Mouse (Mus musculus): ENCODE measurements at regions not wholly inside any gene's neighbourhood (a gene's known extent, or its start where the extent isn't known, plus 50 kb on each side); places are given as distances from the start of the nearest gene placed in this dataset.
A peak's percentile ranks its signal among the peaks of the same experiment; 100 is the strongest.

GRCm38 (mm10) chr2:137594509-137594908, 478.1 kb upstream of the Jag1 start:
- WGBS: 88% methylated on average over 4 of the region's 4 CpGs
- Histone ChIP-seq H3K36me3 (no peaks in the 10 kb centered on the region), H3K4me2 (no peak overlapping the region), H3K9me3 (no peaks in the 10 kb centered on the region), H3K4me3 (no peak overlapping the region), H3K27me3 (no peaks in the 10 kb centered on the region), H3K9ac (no peak overlapping the region), H3K4me1 (replicated peaks) (no peaks in the 10 kb centered on the region), H3K27ac (replicated peaks) (no peak overlapping the region)
- no peak for ATAC-seq (ENCODE audit: low FRiP score, low read depth)

DNA sequence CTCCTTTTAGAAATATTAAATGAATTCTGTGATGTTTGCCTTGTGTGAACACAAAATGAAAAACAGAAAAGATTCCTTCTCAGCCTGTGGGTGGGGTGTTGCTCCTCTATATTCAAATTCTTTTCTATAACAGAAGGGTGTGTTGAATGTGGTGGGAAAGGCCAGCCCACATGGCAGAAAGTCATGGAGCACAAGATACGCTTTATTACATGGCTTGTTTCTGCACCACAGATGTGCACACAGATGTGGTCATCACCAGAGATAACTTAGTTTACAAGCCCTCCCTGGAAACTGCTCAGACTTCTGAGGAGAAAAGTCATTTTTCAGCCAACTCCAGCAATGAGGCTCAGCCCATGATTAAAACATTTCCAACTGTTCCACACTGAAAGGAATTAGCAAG, 475.1 kb upstream of the Jag1 start:
- WGBS: 86% methylated on average over 1 of the region's 1 CpGs
- no peak for ATAC-seq (ENCODE audit: low FRiP score, low read depth)
- H3K4me2 ChIP-seq: no peak overlapping the region
- H3K4me1 ChIP-seq (replicated peaks): no peaks in the 10 kb centered on the region
- no peak overlapping the region for H3K9ac ChIP-seq
- no peak overlapping the region for H3K4me3 ChIP-seq
- H3K9me3 ChIP-seq: no peaks in the 10 kb centered on the region
- no peaks in the 10 kb centered on the region for H3K36me3 ChIP-seq
- H3K27me3 ChIP-seq: no peaks in the 10 kb centered on the region
- no peak overlapping the region for H3K27ac ChIP-seq (replicated peaks)

GRCm38 (mm10) chr2:137581491-137581890, 465.0 kb upstream of the Jag1 start:
- no peak overlapping the region for H3K27ac ChIP-seq (replicated peaks)
- H3K9ac ChIP-seq: no peak overlapping the region
- no peak overlapping the region for H3K4me2 ChIP-seq
- H3K36me3 ChIP-seq: no peaks in the 10 kb centered on the region
- H3K27me3 ChIP-seq: no peaks in the 10 kb centered on the region
- H3K4me3 ChIP-seq: no peak overlapping the region
- no peak for ATAC-seq (ENCODE audit: low FRiP score, low read depth)
- WGBS: 34% methylated on average over 2 of the region's 2 CpGs
- H3K4me1 ChIP-seq (replicated peaks): no peaks in the 10 kb centered on the region
- no peaks in the 10 kb centered on the region for H3K9me3 ChIP-seq

GRCm38 (mm10) chr2:137575750-137576149, 459.3 kb upstream of the Jag1 start:
- H3K4me3 ChIP-seq: no peak overlapping the region
- H3K9ac ChIP-seq: no peak overlapping the region
- no peak for ATAC-seq (ENCODE audit: low FRiP score, low read depth)
- no peak overlapping the region for H3K27ac ChIP-seq (replicated peaks)
- no peaks in the 10 kb centered on the region for H3K36me3 ChIP-seq
- 61% methylated on average over 3 of the region's 3 CpGs for WGBS
- H3K27me3 ChIP-seq: no peaks in the 10 kb centered on the region
- no peak overlapping the region for H3K4me2 ChIP-seq
- no peaks in the 10 kb centered on the region for H3K9me3 ChIP-seq
- H3K4me1 ChIP-seq (replicated peaks): no peaks in the 10 kb centered on the region

DNA sequence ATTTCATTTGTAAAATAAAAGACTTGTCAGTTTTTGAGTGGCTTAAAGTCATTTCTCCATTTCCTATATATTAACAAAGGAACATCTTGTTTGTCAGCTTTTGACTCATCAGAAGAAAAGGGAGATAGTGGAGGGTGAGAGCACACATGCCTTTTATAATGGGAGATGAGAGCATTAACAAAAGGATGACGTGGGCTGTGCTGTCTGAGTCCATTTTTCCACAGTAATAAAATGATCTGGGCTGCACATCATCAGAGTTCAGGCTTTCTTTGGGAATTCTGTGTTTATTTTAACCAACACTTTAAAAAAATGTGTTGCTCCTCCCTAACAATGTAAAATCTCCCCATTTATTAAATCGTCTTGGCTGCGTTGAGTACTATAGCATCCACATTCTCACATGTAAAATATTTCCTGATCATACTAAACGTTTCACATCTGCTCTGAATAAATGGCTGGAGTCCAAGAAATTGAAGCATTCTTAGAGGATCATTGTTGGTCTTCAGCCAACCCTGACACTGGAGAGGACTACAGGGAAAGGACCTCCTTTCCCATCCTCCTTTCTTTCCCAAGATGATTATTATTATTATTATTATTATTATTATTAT, 458.5 kb upstream of the Jag1 start:
- Histone ChIP-seq H3K9me3 (no peaks in the 10 kb centered on the region), H3K27me3 (no peaks in the 10 kb centered on the region), H3K27ac (replicated peaks) (no peak overlapping the region), H3K9ac (no peak overlapping the region), H3K4me2 (no peak overlapping the region), H3K4me1 (replicated peaks) (no peaks in the 10 kb centered on the region), H3K36me3 (no peaks in the 10 kb centered on the region), H3K4me3 (no peak overlapping the region)
- no peak for ATAC-seq (ENCODE audit: low FRiP score, low read depth)
- WGBS: 54% methylated on average over 4 of the region's 4 CpGs

GRCm38 (mm10) chr2:137571146-137571545, 454.7 kb upstream of the Jag1 start:
- Histone ChIP-seq H3K4me2 (no peak overlapping the region), H3K9me3 (no peaks in the 10 kb centered on the region), H3K4me1 (replicated peaks) (no peaks in the 10 kb centered on the region), H3K27ac (replicated peaks) (no peak overlapping the region), H3K36me3 (no peaks in the 10 kb centered on the region), H3K9ac (no peak overlapping the region), H3K4me3 (no peak overlapping the region), H3K27me3 (no peaks in the 10 kb centered on the region)
- WGBS: 84% methylated on average over 1 of the region's 1 CpGs
- ATAC-seq (ENCODE audit: low FRiP score, low read depth): no peak

GRCm38 (mm10) chr2:137566619-137567018, 450.2 kb upstream of the Jag1 start:
- Histone ChIP-seq H3K36me3 (no peaks in the 10 kb centered on the region), H3K4me2 (no peak overlapping the region), H3K27ac (replicated peaks) (no peak overlapping the region), H3K4me1 (replicated peaks) (no peaks in the 10 kb centered on the region), H3K9me3 (no peaks in the 10 kb centered on the region), H3K27me3 (no peaks in the 10 kb centered on the region), H3K9ac (no peak overlapping the region), H3K4me3 (no peak overlapping the region)
- no peak for ATAC-seq (ENCODE audit: low FRiP score, low read depth)
- 93% methylated on average over 3 of the region's 3 CpGs for WGBS

GRCm38 (mm10) chr2:137564064-137564624, 447.7 kb upstream of the Jag1 start:
- no peaks in the 10 kb centered on the region for H3K36me3 ChIP-seq
- 84% methylated on average over 5 of the region's 5 CpGs for WGBS

DNA sequence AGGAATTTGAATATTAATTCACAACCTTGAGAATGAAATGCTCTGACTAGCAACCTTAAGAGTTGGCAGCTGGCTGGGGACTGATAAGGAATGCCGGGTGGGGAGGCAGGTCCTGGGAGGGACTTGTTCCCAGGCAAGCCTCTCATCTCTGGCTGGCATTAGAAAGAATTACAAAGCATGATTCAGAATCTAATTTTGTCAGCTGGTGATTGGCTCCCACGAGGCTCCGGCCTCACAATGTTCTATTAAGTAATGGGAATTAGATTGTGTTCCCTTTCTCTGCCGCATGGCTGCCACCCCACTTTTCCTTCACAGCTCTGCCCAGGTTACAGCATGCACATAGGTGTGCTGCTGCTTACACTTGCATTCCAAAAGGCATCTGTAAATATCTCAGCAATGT, 443.9 kb upstream of the Jag1 start:
- H3K4me2 ChIP-seq: no peak overlapping the region
- 25% methylated on average over 4 of the region's 4 CpGs for WGBS

More at GRCm38 (mm10) chr2:137564064-137564624, 447.7 kb upstream of the Jag1 start:
- Histone ChIP-seq H3K4me1 (replicated peaks) (no peaks in the 10 kb centered on the region), H3K9ac (no peak overlapping the region), H3K27ac (replicated peaks) (no peak overlapping the region), H3K9me3 (no peaks in the 10 kb centered on the region), H3K4me2 (no peak overlapping the region), H3K27me3 (no peaks in the 10 kb centered on the region), H3K4me3 (no peak overlapping the region)
- ATAC-seq (ENCODE audit: low FRiP score, low read depth): no peak

DNA sequence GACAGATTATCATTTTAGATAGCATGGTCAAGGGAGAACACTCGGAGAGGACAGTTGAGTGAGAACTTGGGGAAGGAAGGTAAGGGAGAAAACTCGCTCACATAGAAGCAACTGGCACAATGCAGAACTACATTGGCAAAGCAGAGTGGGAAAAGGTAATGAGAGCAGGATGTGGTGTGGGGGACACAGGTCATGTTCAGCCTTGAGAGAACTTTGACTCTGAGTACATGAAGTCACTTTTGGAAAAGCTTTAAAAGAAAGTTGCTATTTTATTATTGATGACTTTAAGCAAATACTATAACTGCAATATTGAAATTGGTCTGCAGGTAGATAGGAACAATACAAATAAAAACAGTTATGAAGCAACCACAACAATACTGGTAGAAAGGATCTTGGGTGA, 437.4 kb upstream of the Jag1 start:
- no peak for ATAC-seq (ENCODE audit: low FRiP score, low read depth)
- Histone ChIP-seq H3K27me3 (no peaks in the 10 kb centered on the region), H3K4me3 (no peak overlapping the region), H3K36me3 (no peaks in the 10 kb centered on the region), H3K4me2 (no peak overlapping the region), H3K9me3 (no peaks in the 10 kb centered on the region), H3K27ac (replicated peaks) (no peak overlapping the region), H3K4me1 (replicated peaks) (no peaks in the 10 kb centered on the region), H3K9ac (no peak overlapping the region)
- 92% methylated on average over 2 of the region's 2 CpGs for WGBS

More for the DNA sequence above, 443.9 kb upstream of the Jag1 start:
- Histone ChIP-seq H3K27me3 (no peaks in the 10 kb centered on the region), H3K4me3 (no peak overlapping the region), H3K27ac (replicated peaks) (no peak overlapping the region), H3K9ac (no peak overlapping the region), H3K4me1 (replicated peaks) (no peaks in the 10 kb centered on the region), H3K36me3 (no peaks in the 10 kb centered on the region), H3K9me3 (no peaks in the 10 kb centered on the region)
- ATAC-seq (ENCODE audit: low FRiP score, low read depth): peak; percentile 48; the same call in 1 of the 2 replicates

- no peak overlapping the region for H3K4me3 ChIP-seq
- 62% methylated on average over 2 of the region's 2 CpGs for WGBS
- ATAC-seq (ENCODE audit: low FRiP score, low read depth): no peak
- no peak overlapping the region for H3K4me2 ChIP-seq
- no peak overlapping the region for H3K27ac ChIP-seq (replicated peaks)
- H3K9me3 ChIP-seq: no peaks in the 10 kb centered on the region
- H3K27me3 ChIP-seq: no peaks in the 10 kb centered on the region
- no peaks in the 10 kb centered on the region for H3K36me3 ChIP-seq
- H3K4me1 ChIP-seq (replicated peaks): no peaks in the 10 kb centered on the region
- no peak overlapping the region for H3K9ac ChIP-seq
These were observed 420.1 kb upstream of the Jag1 start for GRCm38 (mm10) chr2:137536581-137536980.

GRCm38 (mm10) chr2:137516271-137516670, 399.8 kb upstream of the Jag1 start:
- Histone ChIP-seq H3K36me3 (no peaks in the 10 kb centered on the region), H3K4me1 (replicated peaks) (no peaks in the 10 kb centered on the region), H3K4me2 (no peak overlapping the region), H3K9me3 (no peaks in the 10 kb centered on the region), H3K27ac (replicated peaks) (no peak overlapping the region), H3K4me3 (no peak overlapping the region), H3K27me3 (no peaks in the 10 kb centered on the region), H3K9ac (no peak overlapping the region)
- ATAC-seq (ENCODE audit: low FRiP score, low read depth): no peak
- 78% methylated on average over 2 of the region's 2 CpGs for WGBS

GRCm38 (mm10) chr2:137515043-137515442, 398.6 kb upstream of the Jag1 start:
- no peaks in the 10 kb centered on the region for H3K9me3 ChIP-seq
- H3K4me2 ChIP-seq: no peak overlapping the region
- H3K9ac ChIP-seq: no peak overlapping the region
- no peak overlapping the region for H3K4me3 ChIP-seq
- WGBS: 60% methylated on average over 3 of the region's 3 CpGs
- no peaks in the 10 kb centered on the region for H3K4me1 ChIP-seq (replicated peaks)
- ATAC-seq (ENCODE audit: low FRiP score, low read depth): no peak
- no peaks in the 10 kb centered on the region for H3K36me3 ChIP-seq
- H3K27me3 ChIP-seq: no peaks in the 10 kb centered on the region
- no peak overlapping the region for H3K27ac ChIP-seq (replicated peaks)
